Mouse (Mus musculus): ENCODE measurements at regions not wholly inside any gene's neighbourhood (a gene's known extent, or its start where the extent isn't known, plus 50 kb on each side); places are given as distances from the start of the nearest gene placed in this dataset.

DNA sequence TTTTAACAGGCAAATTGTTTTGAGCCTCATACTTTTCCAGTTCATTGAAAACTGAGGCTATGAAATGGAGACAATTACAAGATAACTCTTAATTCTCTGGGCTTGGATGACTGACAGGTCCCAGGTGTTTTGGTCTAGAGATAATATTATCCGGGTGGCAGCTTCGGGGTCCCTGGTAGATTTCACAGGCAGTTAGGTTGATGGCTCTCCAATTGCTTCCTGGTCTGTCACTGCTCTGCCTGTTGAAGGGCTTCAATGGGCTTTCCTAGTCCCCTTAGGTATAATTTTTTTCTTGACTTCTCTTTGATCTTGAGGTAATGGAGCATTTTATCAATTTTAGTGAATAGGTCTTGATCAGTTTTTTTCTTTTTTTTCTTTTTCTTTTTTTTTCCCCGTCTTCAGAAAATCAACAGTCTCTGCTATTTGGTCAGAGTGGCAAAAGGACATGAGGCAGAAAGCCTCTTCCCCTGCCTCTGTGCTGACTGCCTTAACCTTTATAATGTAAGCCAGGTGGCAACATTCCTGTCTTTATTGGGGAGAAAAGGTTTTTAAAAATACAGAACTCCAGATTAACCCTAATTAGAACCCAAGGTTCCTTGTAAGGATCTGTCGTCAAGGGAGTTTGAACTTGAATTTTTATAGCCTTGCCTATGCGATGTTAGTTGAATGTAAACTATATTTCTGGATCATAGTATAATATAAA lies 896.0 kb upstream of the Flrt2 start:
- DNase-seq = no peak

DNA sequence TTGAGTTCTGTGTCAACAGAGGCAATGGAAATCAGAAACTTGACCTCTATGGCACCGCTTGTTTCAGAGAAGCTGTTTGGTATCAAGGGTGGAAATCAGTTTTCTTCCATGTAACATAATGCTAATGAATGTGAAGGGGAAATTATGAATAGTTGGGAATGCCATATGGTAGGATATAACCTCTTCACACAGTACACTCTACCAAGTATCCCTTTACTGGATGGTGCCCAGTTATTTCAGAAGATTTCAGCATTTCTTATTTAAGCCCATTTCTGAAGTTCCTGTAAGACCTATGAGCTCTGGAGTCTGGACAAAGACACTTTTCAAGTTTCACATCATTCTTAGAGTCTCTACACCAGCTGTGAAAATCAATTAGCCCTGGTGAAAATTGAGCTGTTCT lies 887.3 kb upstream of the Flrt2 start:
- no peak for DNase-seq

DNA sequence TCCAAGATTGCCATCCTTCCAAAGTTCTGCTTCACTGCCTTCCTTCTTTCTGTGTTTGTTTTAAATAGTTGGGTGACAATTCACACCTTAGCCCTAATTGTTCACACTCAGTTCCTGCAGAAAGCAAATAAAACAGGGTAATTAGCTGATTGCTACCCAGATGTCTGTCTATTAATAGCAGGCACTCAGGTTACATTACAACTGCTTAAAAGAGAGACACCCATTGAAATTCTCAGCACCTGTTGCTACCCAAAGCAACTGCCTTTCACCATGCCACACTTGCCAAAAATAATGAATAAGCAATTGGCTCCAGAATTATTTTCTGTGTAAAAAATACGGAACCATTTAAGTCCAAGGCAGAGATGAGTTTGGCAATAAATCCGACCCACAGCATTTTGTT lies 860.6 kb upstream of the Flrt2 start:
- DNase-seq = no peak

DNA sequence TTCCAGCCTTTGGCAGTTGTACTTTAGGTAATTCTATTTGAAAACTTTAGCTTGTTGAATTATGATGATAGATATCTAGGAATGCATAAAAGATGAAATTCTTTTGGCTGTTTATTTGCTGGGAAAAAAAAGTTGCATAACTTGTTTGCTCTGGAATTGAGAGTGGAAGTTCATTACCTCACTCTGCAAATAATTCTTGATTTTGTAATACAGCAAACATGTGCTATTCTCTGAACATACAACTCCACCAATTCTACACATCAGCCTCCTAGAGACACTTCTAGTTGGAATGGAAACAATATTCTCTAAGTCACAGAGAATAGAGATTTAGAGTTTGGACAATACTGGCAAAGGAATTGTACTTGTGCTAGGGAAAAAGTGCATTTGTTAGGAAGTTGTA lies 829.3 kb upstream of the Flrt2 start:
- DNase-seq = no peak

DNA sequence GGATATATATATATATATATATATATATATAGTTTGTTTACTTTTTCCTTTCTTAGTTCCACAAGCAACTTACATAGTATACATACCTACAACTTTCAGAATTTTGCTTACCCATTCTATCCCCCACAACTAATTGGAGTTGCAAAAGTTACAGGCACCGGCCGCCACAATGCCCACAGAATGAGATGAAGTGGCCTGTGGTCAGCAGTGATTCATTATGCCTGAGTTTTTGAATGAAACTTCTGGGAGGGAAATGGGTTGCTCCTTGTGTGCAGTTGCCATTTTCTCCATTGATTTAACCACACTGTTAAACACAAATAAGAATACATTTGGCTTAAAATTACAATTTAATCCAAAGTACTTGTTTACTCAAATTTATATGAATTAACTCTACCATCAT lies 781.2 kb upstream of the Flrt2 start:
- DNase-seq = no peak

DNA sequence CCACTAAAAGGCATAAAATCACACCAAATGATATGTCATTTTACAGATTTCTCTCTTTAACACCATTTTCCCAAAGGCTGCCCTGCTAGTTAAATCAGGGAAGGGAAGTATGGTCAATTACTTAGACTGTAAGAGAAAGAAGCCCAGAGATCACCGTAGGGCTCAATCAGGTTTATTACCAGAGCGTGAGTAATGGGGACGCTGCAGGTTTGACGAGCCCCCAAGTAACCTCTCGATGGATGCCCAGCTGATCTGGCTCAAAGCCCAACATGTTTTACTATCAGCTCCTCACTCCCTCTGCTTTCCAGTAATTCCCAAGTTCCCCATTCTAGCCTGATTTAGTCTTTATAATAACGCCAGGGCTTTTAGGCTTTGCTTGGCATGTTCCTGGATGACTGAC lies 749.0 kb upstream of the Flrt2 start:
- DNase-seq = no peak

All from lung, postnatal 10 days (tissue).